Mouse (Mus musculus) hindbrain, embryonic 15.5 days (tissue): Measurements from ENCODE around the gene Ctsl. TPM values are rescaled to one million over a fixed set of nuclear protein-coding genes. Genes with fewer than 3 reads are reported as not detected.
A peak's percentile ranks its signal among the peaks of the same experiment; 100 is the strongest.

Experiments used
- ATAC-seq: fragments of 200-750 bp; cut with Nextera tagmentation; 2 replicates; pipeline ENCODE4 v1.8.0; 2017; ENCODE audit warnings: low read depth, moderate number of reproducible peaks, moderate TSS enrichment; ENCODE audit not compliant: low FRiP score
- H3K27ac ChIP-seq: fragments of 300-500 bp; sonication (generic); replicated peaks from 2 replicates; pipeline ENCODE4 v1.5.1; 2015; ENCODE audit warnings: mild to moderate bottlenecking, inconsistent platforms
- H3K27me3 ChIP-seq: fragments of 300-500 bp; sonication (generic); 2 replicates; pipeline ENCODE4 v1.6.1; 2015; ENCODE audit warnings: control low read depth, inconsistent platforms
- H3K36me3 ChIP-seq: fragments of 300-500 bp; sonication (generic); 2 replicates; pipeline ENCODE4 v1.6.1; 2015; ENCODE audit warnings: control low read depth, inconsistent platforms
- H3K4me1 ChIP-seq: fragments of 300-500 bp; sonication (generic); replicated peaks from 2 replicates; pipeline ENCODE4 v1.6.1; 2015; ENCODE audit warnings: control low read depth, inconsistent platforms
- H3K4me2 ChIP-seq: fragments of 300-500 bp; sonication (generic); 2 replicates; pipeline ENCODE4 v1.6.1; 2015; ENCODE audit warnings: moderate library complexity, mild to moderate bottlenecking, inconsistent platforms
- H3K4me3 ChIP-seq: fragments of 300-500 bp; sonication (generic); 2 replicates; pipeline ENCODE4 v1.5.1; 2015; ENCODE audit warnings: mild to moderate bottlenecking, inconsistent platforms
- H3K9ac ChIP-seq: fragments of 300-500 bp; sonication (generic); 2 replicates; pipeline ENCODE4 v1.6.1; 2015; ENCODE audit warnings: inconsistent platforms
- H3K9me3 ChIP-seq: fragments of 300-500 bp; sonication (generic); 2 replicates; pipeline ENCODE4 v1.6.1; 2016; ENCODE audit warnings: control low read depth, inconsistent platforms
- WGBS: fragments of 180-500 bp; shearing (Covaris S2); methylation state at CpG from one replicate; pipeline ENCODE4 v1.1.7; 2015; 5-methylcytosine and 5-hydroxymethylcytosine counted together
- polyA plus RNA-seq: library from polyadenylated mRNA; unstranded; fragments of >200 nt; fragmentation: Nextera tagmentation; extraction: Ambion mirVana; gene quantifications from 2 replicates; pipeline ENCODE4 v1.2.1, GENCODE M21; 2015

The Ctsl gene
- polyA plus RNA-seq, 1 experiment from 2014 or later, result 152 TPM

GRCm38 (mm10) chr13:64400801-64401361 is 30.2 kb upstream of the Ctsl start:
- no peaks in the 10 kb centered on the region for H3K9me3 ChIP-seq
- no peaks in the 10 kb centered on the region for H3K27me3 ChIP-seq
- H3K27ac ChIP-seq, result no peak overlapping the region
- WGBS, result 63% methylated on average over 7 of the region's 7 CpGs
- H3K36me3 ChIP-seq, result no peaks in the 10 kb centered on the region
- H3K4me3 ChIP-seq, result no peak overlapping the region
- ATAC-seq, result no peak
- no peak overlapping the region for H3K9ac ChIP-seq
- no peaks in the 10 kb centered on the region for H3K4me1 ChIP-seq
- no peak overlapping the region for H3K4me2 ChIP-seq

DNA sequence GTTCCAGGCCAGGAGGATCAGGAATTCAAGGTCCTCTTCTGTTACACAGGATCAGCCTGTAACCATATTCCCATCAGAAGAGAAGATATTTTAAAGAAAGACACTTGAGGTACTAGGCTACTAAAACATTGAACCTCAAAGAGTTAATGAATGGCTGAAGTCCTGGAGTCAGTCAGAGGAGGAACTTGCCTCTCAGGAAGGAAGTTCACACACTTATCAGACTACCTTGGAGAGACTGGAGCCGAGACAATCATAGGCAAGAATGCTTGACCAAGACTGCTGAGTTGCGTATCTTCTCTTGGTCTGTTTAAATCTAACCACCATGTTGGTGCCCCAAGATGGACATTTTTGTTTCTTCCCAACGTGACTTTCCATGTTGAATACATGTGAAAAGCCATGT is 29.2 kb upstream of the Ctsl start:
- ATAC-seq, result no peak
- 86% methylated on average over 3 of the region's 3 CpGs for WGBS

DNA sequence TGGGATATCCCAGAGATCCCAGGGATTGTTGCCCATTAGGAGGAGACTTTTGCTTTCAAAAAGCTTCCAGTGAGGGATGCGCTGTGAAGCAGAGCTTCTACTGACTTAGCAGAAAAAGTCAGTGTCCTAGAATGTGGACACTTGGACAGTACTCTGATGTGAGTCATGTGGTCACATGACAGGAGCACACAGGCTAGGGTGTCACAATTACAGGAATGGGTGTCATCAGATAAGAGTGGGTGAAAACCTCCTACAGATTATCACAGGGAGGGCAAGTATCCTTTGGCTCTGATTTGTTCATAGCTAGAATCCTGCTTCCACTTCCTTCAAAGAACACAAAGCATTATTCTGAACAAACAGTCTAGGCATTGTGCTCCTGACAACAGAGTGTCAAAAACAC is 27.4 kb upstream of the Ctsl start:
- Histone ChIP-seq H3K36me3 (no peaks in the 10 kb centered on the region), H3K9me3 (no peaks in the 10 kb centered on the region), H3K9ac (no peak overlapping the region), H3K27me3 (no peaks in the 10 kb centered on the region), H3K4me3 (no peak overlapping the region), H3K27ac (no peak overlapping the region), H3K4me2 (no peak overlapping the region), H3K4me1 (no peaks in the 10 kb centered on the region)
- no peak for ATAC-seq
- WGBS, result 97% methylated on average over 1 of the region's 1 CpGs

More for the DNA sequence above, 29.2 kb upstream of the Ctsl start:
- Histone ChIP-seq H3K9me3 (no peaks in the 10 kb centered on the region), H3K4me1 (no peaks in the 10 kb centered on the region), H3K27me3 (no peaks in the 10 kb centered on the region), H3K4me3 (no peak overlapping the region), H3K36me3 (no peaks in the 10 kb centered on the region), H3K9ac (no peak overlapping the region), H3K4me2 (no peak overlapping the region), H3K27ac (no peak overlapping the region)

GRCm38 (mm10) chr13:64396979-64397378 is 26.3 kb upstream of the Ctsl start:
- Histone ChIP-seq H3K9me3 (no peaks in the 10 kb centered on the region), H3K4me3 (no peak overlapping the region), H3K4me2 (no peak overlapping the region), H3K36me3 (no peaks in the 10 kb centered on the region), H3K27me3 (no peaks in the 10 kb centered on the region), H3K9ac (no peak overlapping the region), H3K4me1 (no peaks in the 10 kb centered on the region), H3K27ac (no peak overlapping the region)
- ATAC-seq, result no peak
- WGBS, result 78% methylated on average over 8 of the region's 8 CpGs

GRCm38 (mm10) chr13:64388415-64388814 is 17.7 kb upstream of the Ctsl start:
- Histone ChIP-seq H3K9me3 (no peaks in the 10 kb centered on the region), H3K27me3 (no peaks in the 10 kb centered on the region), H3K27ac (no peak overlapping the region), H3K4me2 (no peak overlapping the region), H3K4me3 (no peak overlapping the region), H3K9ac (no peak overlapping the region), H3K4me1 (no peaks in the 10 kb centered on the region), H3K36me3 (no peaks in the 10 kb centered on the region)
- WGBS, result 77% methylated on average over 4 of the region's 4 CpGs
- no peak for ATAC-seq

GRCm38 (mm10) chr13:64386048-64386447 is 15.4 kb upstream of the Ctsl start:
- H3K36me3 ChIP-seq, result no peaks in the 10 kb centered on the region
- H3K9me3 ChIP-seq, result no peaks in the 10 kb centered on the region
- H3K27ac ChIP-seq, result no peak overlapping the region
- no peaks in the 10 kb centered on the region for H3K4me1 ChIP-seq
- 47% methylated on average over 2 of the region's 2 CpGs for WGBS
- no peak for ATAC-seq
- H3K9ac ChIP-seq, result no peak overlapping the region
- H3K27me3 ChIP-seq, result no peaks in the 10 kb centered on the region
- H3K4me2 ChIP-seq, result no peak overlapping the region
- H3K4me3 ChIP-seq, result no peak overlapping the region

GRCm38 (mm10) chr13:64384937-64385336 is 14.2 kb upstream of the Ctsl start:
- H3K4me3 ChIP-seq, result no peak overlapping the region
- H3K4me1 ChIP-seq, result no peaks in the 10 kb centered on the region
- no peak overlapping the region for H3K9ac ChIP-seq
- H3K36me3 ChIP-seq, result no peaks in the 10 kb centered on the region
- no peak overlapping the region for H3K4me2 ChIP-seq
- no peaks in the 10 kb centered on the region for H3K27me3 ChIP-seq
- no peak for ATAC-seq
- no peak overlapping the region for H3K27ac ChIP-seq
- H3K9me3 ChIP-seq, result no peaks in the 10 kb centered on the region
- WGBS, result 95% methylated on average over 3 of the region's 3 CpGs

- Histone ChIP-seq H3K9me3 (no peaks in the 10 kb centered on the region), H3K27ac (no peak overlapping the region), H3K36me3 (no peaks in the 10 kb centered on the region), H3K4me3 (no peak overlapping the region), H3K4me1 (no peaks in the 10 kb centered on the region), H3K27me3 (no peaks in the 10 kb centered on the region), H3K4me2 (no peak overlapping the region), H3K9ac (no peak overlapping the region)
- 97% methylated on average over 2 of the region's 2 CpGs for WGBS
- ATAC-seq, result no peak
These were observed 9.6 kb upstream of the Ctsl start for GRCm38 (mm10) chr13:64380251-64380650.

- H3K27me3 ChIP-seq, result no peaks in the 10 kb centered on the region
- no peaks in the 10 kb centered on the region for H3K9me3 ChIP-seq
- no peak overlapping the region for H3K27ac ChIP-seq
- H3K9ac ChIP-seq, result no peak overlapping the region
- H3K36me3 ChIP-seq, result no peaks in the 10 kb centered on the region
- no peaks in the 10 kb centered on the region for H3K4me1 ChIP-seq
- ATAC-seq, result no peak
- 88% methylated on average over 4 of the region's 4 CpGs for WGBS
- no peak overlapping the region for H3K4me2 ChIP-seq
- no peak overlapping the region for H3K4me3 ChIP-seq
These were observed 7.9 kb upstream of the Ctsl start for GRCm38 (mm10) chr13:64378601-64379000.

GRCm38 (mm10) chr13:64376472-64376871 is 5.8 kb upstream of the Ctsl start:
- Histone ChIP-seq H3K27ac (no peak overlapping the region), H3K4me2 (no peak overlapping the region), H3K9me3 (no peaks in the 10 kb centered on the region), H3K4me1 (no peaks in the 10 kb centered on the region), H3K27me3 (no peaks in the 10 kb centered on the region), H3K4me3 (no peak overlapping the region), H3K36me3 (no peaks in the 10 kb centered on the region), H3K9ac (no peak overlapping the region)
- 83% methylated on average over 2 of the region's 2 CpGs for WGBS
- ATAC-seq, result no peak

- WGBS, result 72% methylated on average over 7 of the region's 7 CpGs
- no peaks in the 10 kb centered on the region for H3K27me3 ChIP-seq
These were observed 4.5 kb upstream of the Ctsl start for GRCm38 (mm10) chr13:64375160-64375559.

GRCm38 (mm10) chr13:64373695-64374094 is 3.0 kb upstream of the Ctsl start:
- ATAC-seq, result no peak
- Histone ChIP-seq H3K4me1 (peaks cover 10% of the 10 kb centered on the region), H3K4me2 (no peak overlapping the region), H3K36me3 (no peaks in the 10 kb centered on the region), H3K27ac (no peak overlapping the region), H3K4me3 (no peak overlapping the region), H3K9ac (no peak overlapping the region), H3K27me3 (no peaks in the 10 kb centered on the region), H3K9me3 (no peaks in the 10 kb centered on the region)
- WGBS, result 11% methylated on average over 1 of the region's 1 CpGs

More at GRCm38 (mm10) chr13:64375160-64375559, 4.5 kb upstream of the Ctsl start:
- ATAC-seq, result no peak
- H3K4me1 ChIP-seq, result no peaks in the 10 kb centered on the region
- no peaks in the 10 kb centered on the region for H3K36me3 ChIP-seq
- no peaks in the 10 kb centered on the region for H3K9me3 ChIP-seq
- no peak overlapping the region for H3K4me3 ChIP-seq
- H3K9ac ChIP-seq, result no peak overlapping the region
- H3K27ac ChIP-seq, result no peak overlapping the region
- no peak overlapping the region for H3K4me2 ChIP-seq

GRCm38 (mm10) chr13:64369805-64370172 is 901 bp downstream of the Ctsl start:
- Histone ChIP-seq H3K4me3 (peak overlapping the region; percentile 66), H3K9me3 (no peaks in the 10 kb centered on the region), H3K27ac (peak overlapping the region; percentile 77), H3K27me3 (no peaks in the 10 kb centered on the region), H3K4me1 (peaks cover 13% of the 10 kb centered on the region), H3K4me2 (peak overlapping the region; percentile 91), H3K36me3 (peaks cover 28% of the 10 kb centered on the region), H3K9ac (peak overlapping the region; percentile 87)
- under 1% methylated on average over 29 of the region's 29 CpGs for WGBS
- peak; percentile 88 for ATAC-seq
